Mouse (Mus musculus) spleen, postnatal 10 days (tissue): ENCODE data around the gene Tmem114.
A peak's percentile ranks its signal among the peaks of the same experiment; 100 is the strongest.

ENCODE experiments used
- DNase-seq, 2 experiments: peaks; one replicate each; pipeline ENCODE4 v3.0.0; 2021 to 2022; ENCODE audit warnings: low spot score in 2 of 2

The Tmem114 gene

GRCm38 (mm10) chr16:8409197-8409596 lies 15.7 kb downstream of the Tmem114 start:
- no peak for DNase-seq

GRCm38 (mm10) chr16:8406708-8407107 lies 18.2 kb downstream of the Tmem114 start:
- DNase-seq: peak; percentile 29 to 75

DNA sequence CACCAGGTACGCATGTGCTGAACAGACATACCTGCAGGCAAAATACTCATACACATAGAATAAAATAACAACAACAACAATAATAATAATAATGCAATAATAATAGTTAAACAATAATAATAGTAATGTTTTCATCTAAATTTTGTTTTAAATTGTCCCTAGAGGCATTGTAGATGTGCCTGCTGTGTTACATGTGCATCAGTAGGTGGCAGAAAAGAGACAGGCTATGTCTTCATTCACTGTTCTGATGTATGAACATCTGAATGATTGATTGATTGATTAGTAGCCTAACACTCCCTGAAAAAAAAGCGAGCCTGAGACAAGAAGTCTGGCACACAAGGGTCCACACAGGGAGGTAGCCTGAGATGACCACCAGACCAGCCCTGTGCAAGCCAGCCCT lies 22.3 kb downstream of the Tmem114 start:
- no peak for DNase-seq

DNA sequence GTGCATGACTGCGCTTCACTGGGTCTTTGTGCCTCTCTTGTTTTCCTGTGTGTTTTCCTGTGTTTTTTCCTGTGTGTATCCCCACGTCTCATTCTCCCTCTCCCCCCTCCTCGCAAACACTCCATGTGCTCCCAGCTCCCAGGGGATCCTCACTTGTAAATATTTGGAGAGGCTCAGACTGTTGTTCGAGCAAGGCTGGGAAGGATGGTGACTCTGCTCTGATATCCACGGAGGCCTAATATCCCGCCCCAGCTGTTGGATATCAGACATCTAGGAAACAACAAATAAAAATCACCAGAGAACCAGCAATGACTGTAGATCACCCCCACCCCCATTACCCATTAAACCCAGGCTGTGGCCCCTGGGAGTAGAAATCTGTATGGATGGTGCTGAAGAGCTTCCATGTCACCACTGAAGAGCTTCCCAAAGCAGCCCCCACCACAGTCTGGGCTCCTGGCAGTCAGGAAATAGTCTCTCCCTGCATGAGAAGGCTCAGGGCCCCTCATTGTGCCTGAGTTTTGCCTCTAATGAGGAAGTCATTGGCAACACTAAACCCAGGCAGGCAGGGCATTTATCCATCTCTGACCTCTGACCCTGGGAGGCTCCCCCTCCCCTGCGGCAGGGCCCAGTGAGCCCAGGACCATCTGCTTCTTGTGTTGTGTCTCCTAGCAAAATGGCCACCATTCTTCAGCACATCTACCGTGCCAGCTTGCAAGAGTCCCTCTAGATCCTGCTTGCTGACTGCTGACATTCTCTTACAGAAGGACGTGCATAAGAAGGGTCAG lies 23.6 kb downstream of the Tmem114 start:
- no peak for DNase-seq

GRCm38 (mm10) chr16:8399868-8400267 lies 25.1 kb downstream of the Tmem114 start:
- no peak for DNase-seq

GRCm38 (mm10) chr16:8394946-8395345 lies 30.0 kb downstream of the Tmem114 start:
- no peak for DNase-seq

DNA sequence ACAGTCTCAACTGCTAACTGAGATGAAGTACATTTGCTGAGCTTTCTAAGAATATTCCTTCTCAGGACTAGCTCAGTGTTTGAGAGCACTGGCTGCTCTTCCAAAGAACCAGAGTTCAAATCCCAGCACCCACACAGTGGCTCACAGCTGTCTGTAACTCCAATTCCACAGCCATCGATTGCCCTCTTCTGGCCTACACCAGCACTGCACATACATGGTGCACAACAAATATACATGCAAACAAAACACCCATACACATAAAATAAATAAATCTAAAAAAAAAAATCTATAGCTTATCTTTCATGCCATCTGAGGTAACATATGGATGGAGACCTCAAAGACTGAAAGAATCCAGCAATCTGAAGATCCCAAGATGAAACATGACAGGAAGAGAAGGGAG lies 36.4 kb downstream of the Tmem114 start:
- DNase-seq: no peak

- DNase-seq: no peak
These were observed 38.5 kb downstream of the Tmem114 start for GRCm38 (mm10) chr16:8386386-8386785.

DNA sequence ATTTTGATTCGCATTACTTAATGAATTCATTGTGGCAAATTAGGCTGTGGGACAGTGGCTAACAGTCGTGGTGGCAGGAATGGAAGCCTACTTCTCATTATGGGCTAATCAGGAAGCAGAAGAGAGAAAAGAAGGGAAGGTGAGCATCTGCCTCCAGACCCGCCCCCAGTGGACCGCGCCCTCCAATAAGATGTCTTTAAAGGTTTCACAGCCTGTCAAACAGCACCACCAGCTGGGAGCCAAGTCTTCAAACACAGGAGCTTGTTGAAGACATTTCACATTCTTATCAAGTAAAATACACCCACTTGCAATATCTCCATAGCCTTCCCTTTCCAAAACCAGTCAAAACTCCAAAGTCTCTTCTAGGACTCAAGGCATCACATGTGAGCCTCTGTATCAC lies 39.3 kb downstream of the Tmem114 start:
- DNase-seq: no peak

DNA sequence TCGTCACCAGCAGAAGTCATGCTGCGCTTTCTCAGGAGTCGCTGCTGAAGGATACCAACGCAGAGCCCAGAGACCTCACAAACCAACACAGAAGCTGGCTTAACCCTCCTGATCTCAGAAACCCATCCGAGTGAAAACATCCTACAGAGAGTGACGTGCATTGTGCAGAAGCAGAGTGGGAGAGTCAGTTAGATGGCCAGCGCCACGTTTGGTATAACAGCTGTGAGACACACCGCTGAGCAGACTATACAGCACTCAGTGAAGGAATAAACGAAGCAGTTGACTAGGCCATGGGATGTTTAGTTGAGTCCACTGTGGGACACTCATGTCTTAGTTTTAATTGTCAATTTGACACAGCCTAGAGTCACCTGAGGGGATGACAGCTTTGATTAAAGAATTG lies 40.2 kb downstream of the Tmem114 start:
- no peak for DNase-seq

DNA sequence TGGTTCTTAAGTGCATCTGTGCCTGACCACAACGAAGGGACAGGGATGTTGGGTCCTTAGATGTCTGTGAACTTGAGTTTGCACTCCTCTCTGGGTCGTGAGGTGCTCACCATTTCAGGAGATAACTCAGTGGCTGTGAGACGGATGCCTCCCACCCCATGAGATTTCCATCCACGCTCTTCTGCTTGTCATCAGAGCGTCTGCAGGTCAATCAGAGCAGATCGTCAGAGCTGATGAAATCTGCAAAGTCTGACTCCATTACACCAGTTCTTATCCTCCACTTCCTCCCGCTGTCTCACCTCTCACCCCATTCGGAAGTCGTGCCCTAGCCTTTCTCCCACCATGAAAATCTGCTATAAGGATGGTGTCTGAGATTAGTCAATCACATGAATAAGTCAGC lies 41.5 kb downstream of the Tmem114 start:
- DNase-seq: no peak

GRCm38 (mm10) chr16:8363066-8363465 lies 61.9 kb downstream of the Tmem114 start:
- DNase-seq: no peak
